Mouse (Mus musculus): ENCODE results near the gene Tmem234.
"Not testable (repeated sequence)": the region's sequence is repeated elsewhere in the genome, so short reads cannot be mapped to it uniquely, and the experiment has no call there.

The Tmem234 gene

GRCm38 (mm10) chr4:129600233-129601158, at the start of gene Tmem234, which contains the start of gene Eif3i:
Tmem234 (plus strand) TSS chr4:129600668.
Eif3i (minus strand) TSS chr4:129600648.
- peak; percentile 90 for DNase-seq

GRCm38 (mm10) chr4:129554512-129554911, 46.0 kb upstream of the Tmem234 start:
- not testable (repeated sequence) for DNase-seq

GRCm38 (mm10) chr4:129555421-129555861, 45.0 kb upstream of the Tmem234 start:
- DNase-seq = peak; percentile 70

GRCm38 (mm10) chr4:129555862-129556531, 44.5 kb upstream of the Tmem234 start:
- DNase-seq = no peak

GRCm38 (mm10) chr4:129556532-129557223, 43.8 kb upstream of the Tmem234 start:
- peak; percentile 96 for DNase-seq

- DNase-seq = no peak
These were observed 43.1 kb upstream of the Tmem234 start for GRCm38 (mm10) chr4:129557256-129557808.

GRCm38 (mm10) chr4:129558321-129558955, 42.0 kb upstream of the Tmem234 start:
- no peak for DNase-seq

GRCm38 (mm10) chr4:129561184-129561583, 39.3 kb upstream of the Tmem234 start:
- DNase-seq = no peak

- peak; percentile 39 for DNase-seq
These were observed 36.8 kb upstream of the Tmem234 start for GRCm38 (mm10) chr4:129563718-129564117.

GRCm38 (mm10) chr4:129565139-129565538, 35.3 kb upstream of the Tmem234 start:
- no peak for DNase-seq

- no peak for DNase-seq
These were observed 32.1 kb upstream of the Tmem234 start for GRCm38 (mm10) chr4:129568366-129568765.

- DNase-seq = no peak
These were observed 30.4 kb upstream of the Tmem234 start for GRCm38 (mm10) chr4:129570028-129570427.

- no peak for DNase-seq
These were observed 28.9 kb upstream of the Tmem234 start for GRCm38 (mm10) chr4:129571551-129572084.

GRCm38 (mm10) chr4:129572236-129573092, 28.0 kb upstream of the Tmem234 start:
- no peak for DNase-seq

GRCm38 (mm10) chr4:129573093-129573370, 27.4 kb upstream of the Tmem234 start:
- no peak for DNase-seq

GRCm38 (mm10) chr4:129573430-129573829, 27.0 kb upstream of the Tmem234 start, which contains the start of gene Lck:
Lck (minus strand) TSS chr4:129573641.
- no peak for DNase-seq

GRCm38 (mm10) chr4:129575171-129575844, 25.2 kb upstream of the Tmem234 start:
- peak; percentile 54 for DNase-seq

GRCm38 (mm10) chr4:129576863-129577491, 23.5 kb upstream of the Tmem234 start:
- peak; percentile 87 for DNase-seq

GRCm38 (mm10) chr4:129577688-129578087, 22.8 kb upstream of the Tmem234 start:
- DNase-seq = no peak

GRCm38 (mm10) chr4:129578466-129578865, 22.0 kb upstream of the Tmem234 start, which contains the start of gene Fam167b:
Fam167b (minus strand) TSS chr4:129578549.
- peak; percentile 60 for DNase-seq

All from lung, postnatal 10 days (tissue).